Comparison of ENCODE assay signal across 8 mouse cellular contexts in genomic region chr11:35122091-35122811, GRCm38 (mm10). TPM values are rescaled to one million over a fixed set of nuclear protein-coding genes. Genes with fewer than 3 reads are reported as not detected.
A peak's percentile ranks its signal among the peaks of the same experiment; 100 is the strongest.
DNase-seq lines count a peak whose midpoint lies in the region; ATAC-seq and TF ChIP-seq lines count a peak whose summit lies in the region.

No protein-coding gene starts in this region.

- no peak for ATAC-seq in heart, embryonic 11.5 days (replicated peaks; ENCODE audit: insufficient number of reproducible peaks, low FRiP score, low TSS enrichment)
- ATAC-seq in limb, embryonic 13.5 days (ENCODE audit: low FRiP score, low read depth), result no peak
- ATAC-seq in neural tube, embryonic 13.5 days (ENCODE audit: low read depth), result 0 out of 2 replicates have a peak, but pooled peaks have one; percentile 15
- ATAC-seq in activated CD4-positive, CD25-positive, alpha-beta regulatory T cell, adult 4 months, result no peak

- no peak for TF ChIP-seq POLR2A in cerebellum, adult 2 months (IDR thresholded peaks at IDR 0.05; ENCODE audit: borderline replicate concordance, insufficient read depth, low read length)

- H3K4me1 ChIP-seq in cerebellum, adult 2 months (ENCODE audit: control insufficient read depth, insufficient read depth, low read length), result peaks cover 3% of the 10 kb centered on the region
- peaks cover 10% of the 10 kb centered on the region for H3K4me1 ChIP-seq in heart, embryonic 11.5 days (ENCODE audit: control insufficient read depth, insufficient read depth, low read length)
- peaks cover 78% of the 10 kb centered on the region for H3K4me1 ChIP-seq in limb, embryonic 13.5 days
- peaks cover 36% of the 10 kb centered on the region for H3K4me1 ChIP-seq in neural tube, embryonic 13.5 days (replicated peaks)

- no peak for TF ChIP-seq CTCF in cerebellum, adult 2 months (IDR thresholded peaks at IDR 0.05; ENCODE audit: borderline replicate concordance, insufficient read depth, low read depth, low read length)

- peak overlapping the region; percentile 75 for H3K4me3 ChIP-seq in cerebellum, adult 2 months (replicated peaks; ENCODE audit: insufficient read depth, low read depth, low read length)
- peak overlapping the region; percentile 83 for H3K4me3 ChIP-seq in heart, embryonic 11.5 days (ENCODE audit: low read depth, low read length)
- peak overlapping the region; percentile 85 for H3K4me3 ChIP-seq in limb, embryonic 13.5 days
- peak overlapping the region; percentile 65 for H3K4me3 ChIP-seq in neural tube, embryonic 13.5 days

- no peaks in the 10 kb centered on the region for H3K27me3 ChIP-seq in cerebellum, adult 2 months (ENCODE audit: control insufficient read depth, insufficient read depth, low read length)
- H3K27me3 ChIP-seq in heart, embryonic 11.5 days (ENCODE audit: control insufficient read depth, insufficient read depth, low read length), result peaks cover 7% of the 10 kb centered on the region
- H3K27me3 ChIP-seq in limb, embryonic 13.5 days, result peaks cover 8% of the 10 kb centered on the region; the same call in 1 of the 2 replicates
- peaks cover 87% of the 10 kb centered on the region for H3K27me3 ChIP-seq in neural tube, embryonic 13.5 days

- H3K27ac ChIP-seq in cerebellum, adult 2 months (ENCODE audit: insufficient read depth, low read length), result no peak overlapping the region
- H3K27ac ChIP-seq in heart, embryonic 11.5 days (ENCODE audit: low read depth, low read length), result no peak overlapping the region
- H3K27ac ChIP-seq in limb, embryonic 13.5 days, result no peak overlapping the region
- H3K27ac ChIP-seq in neural tube, embryonic 13.5 days (replicated peaks), result no peak overlapping the region

- WGBS in cerebellum, adult 2 months, result 3% methylated on average over 23 of the region's 23 CpGs
- WGBS in heart, embryonic 11.5 days (ENCODE audit: insufficient replicate concordance), result 2% methylated on average over 23 of the region's 23 CpGs
- 1% methylated on average over 23 of the region's 23 CpGs for WGBS in limb, embryonic 13.5 days
- under 1% methylated on average over 23 of the region's 23 CpGs for WGBS in neural tube, embryonic 13.5 days

- H3K9ac ChIP-seq in heart, embryonic 11.5 days (ENCODE audit: low read depth, low read length), result peak overlapping the region; percentile 72
- H3K9ac ChIP-seq in limb, embryonic 13.5 days, result peak overlapping the region; percentile 89
- peak overlapping the region; percentile 76 for H3K9ac ChIP-seq in neural tube, embryonic 13.5 days

- DNase-seq in cerebellum, adult 2 months, result peak; percentile 49
- DNase-seq in cerebellum, adult 11 months, result no peak
- peak; percentile 30 to 39 for DNase-seq in adrenal gland, postnatal 36 days
- DNase-seq in ovary, postnatal 14 days (ENCODE audit: low spot score), result no peak

- H3K4me2 ChIP-seq in heart, embryonic 11.5 days, result peak overlapping the region; percentile 91
- H3K4me2 ChIP-seq in limb, embryonic 13.5 days (replicated peaks), result peak overlapping the region; percentile 87
- peak overlapping the region; percentile 95 for H3K4me2 ChIP-seq in neural tube, embryonic 13.5 days

- no peaks in the 10 kb centered on the region for H3K36me3 ChIP-seq in heart, embryonic 11.5 days (ENCODE audit: control insufficient read depth, insufficient read depth, low read length)
- H3K36me3 ChIP-seq in limb, embryonic 13.5 days, result no peaks in the 10 kb centered on the region
- no peaks in the 10 kb centered on the region for H3K36me3 ChIP-seq in neural tube, embryonic 13.5 days

- no peaks in the 10 kb centered on the region for H3K9me3 ChIP-seq in heart, embryonic 11.5 days (replicated peaks; ENCODE audit: control insufficient read depth, low read length)
- H3K9me3 ChIP-seq in limb, embryonic 13.5 days, result no peaks in the 10 kb centered on the region
- no peaks in the 10 kb centered on the region for H3K9me3 ChIP-seq in neural tube, embryonic 13.5 days

RNA-seq across cellular contexts. Expression of gene Slit3, which starts 1.2 kb away (rescaled TPM):
- polyA plus RNA-seq in cerebellum, adult 2 months (2012; rRNA removed), result 10.0 and 12.7 TPM in 2 replicates
- 10 to 100 TPM; 33.0 to 56.8 TPM for total RNA-seq in adrenal gland, postnatal 36 days (2021)
- polyA plus RNA-seq in heart, embryonic 11.5 days (2014; fragmentation: Nextera tagmentation; extraction: Ambion mirVana), result 16.8 and 26.1 TPM in 2 replicates
- 20.9 and 21.9 TPM in 2 replicates for polyA plus RNA-seq in limb, embryonic 13.5 days (2015; fragmentation: Nextera tagmentation; extraction: Ambion mirVana)
- 31.2 and 38.8 TPM in 2 replicates for polyA plus RNA-seq in neural tube, embryonic 13.5 days (2015; fragmentation: Nextera tagmentation; extraction: Ambion mirVana)
- polyA plus RNA-seq in activated CD4-positive, CD25-positive, alpha-beta regulatory T cell, adult 4 months (2017; shearing (Covaris generic)), result not detected

Comparison
In these comparisons a context has a peak if more than half of its experiments do, and no peak if none do; other contexts are left out.
1. DNase-seq: peak in cerebellum, adult 2 months (2 of 2) and adrenal gland, postnatal 36 days (2 of 2); none in cerebellum, adult 11 months (single experiment) and ovary, postnatal 14 days (single experiment).
2. RNA of gene Slit3, which starts 1.2 kb away (polyA plus RNA-seq): 31.2 to 38.8 TPM in neural tube, embryonic 13.5 days, 16.8 to 26.1 TPM in heart, embryonic 11.5 days, 20.9 to 21.9 TPM in limb, embryonic 13.5 days and 10.0 to 12.7 TPM in cerebellum, adult 2 months; not detected in activated CD4-positive, CD25-positive, alpha-beta regulatory T cell, adult 4 months; every median in the first group is over 10 times any median in the second.
3. Peak in every context shown above with its lines, with median percentiles within 50 percentile points of each other: H3K4me3 ChIP-seq, H3K4me2 ChIP-seq and H3K9ac ChIP-seq.